Mouse (Mus musculus) stomach, postnatal 0 days (tissue): ENCODE results near the gene Abcc3.

ENCODE experiments used
- CTCF ChIP-seq: IDR thresholded peaks from 2 replicates; pipeline ENCODE4 v1.5.1; 2016; ENCODE audit warnings: antibody characterized with exemption, low read depth, mild to moderate bottlenecking, moderate library complexity
- EP300 ChIP-seq: optimal IDR thresholded peaks from 2 replicates; pipeline ENCODE3; 2016; ENCODE audit warnings: antibody characterized with exemption

- no peak for TF ChIP-seq CTCF
- no peak for TF ChIP-seq EP300
These were observed 60.1 kb downstream of the Abcc3 start for GRCm38 (mm10) chr11:94332726-94333125.
